In genomic region chr19:5460465-5460911, GRCm38 (mm10) we compare ENCODE assay signal across 8 mouse cellular contexts. TPM values are rescaled to one million over a fixed set of nuclear protein-coding genes. Genes with fewer than 3 reads are reported as not detected.
DNase-seq lines count a peak whose midpoint lies in the region; ATAC-seq lines count a peak whose summit lies in the region.

Fibp (plus strand) TSS chr19:5460615.

- peaks cover 14% of the 10 kb centered on the region for H3K4me1 ChIP-seq in hindbrain, embryonic 11.5 days (replicated peaks; ENCODE audit: control insufficient read depth, insufficient read depth, low read length)

- H3K9ac ChIP-seq in hindbrain, embryonic 11.5 days (ENCODE audit: low read depth, low read length): peak within 1 kb of the TSS; percentile 78

- no peaks in the 10 kb centered on the region; the same call in 1 of the 2 replicates for H3K27me3 ChIP-seq in hindbrain, embryonic 11.5 days (ENCODE audit: control insufficient read depth, insufficient read depth, low read length)

- peak; percentile 34; the same call in 1 of the 2 replicates for ATAC-seq in hindbrain, embryonic 11.5 days (ENCODE audit: low FRiP score)

- under 1% methylated on average over 31 of the region's 32 CpGs for WGBS in hindbrain, embryonic 11.5 days

- peak within 1 kb of the TSS; percentile 80 for H3K4me3 ChIP-seq in hindbrain, embryonic 11.5 days (ENCODE audit: low read depth, low read length)

- peak within 1 kb of the TSS; percentile 42 for H3K27ac ChIP-seq in hindbrain, embryonic 11.5 days (ENCODE audit: low read depth, low read length)

- H3K9me3 ChIP-seq in hindbrain, embryonic 11.5 days (ENCODE audit: control insufficient read depth, low read length): no peaks in the 10 kb centered on the region

- peak; percentile 85 for DNase-seq in MN1 (ENCODE audit: low spot score)
- peak; percentile 86 for DNase-seq in cerebellum, adult 9-10 months
- DNase-seq in frontal cortex, adult 2 months (ENCODE audit: extremely low spot score in 1 of 2, low spot score in 1 of 2): peak; percentile 60 to 91
- peak; percentile 94 for DNase-seq in hindbrain, embryonic 11.5 days (ENCODE audit: low spot score)
- DNase-seq in layer of hippocampus, postnatal 10 days (ENCODE audit: low spot score in 2 of 2): peak; percentile 92 to 93
- peak; percentile 87 for DNase-seq in lung, postnatal 14 days
- DNase-seq in retina, adult 2 months (ENCODE audit: low read depth, low spot score): peak; percentile 72
- peak; percentile 75 to 81 for DNase-seq in thymus, postnatal 36 days

- no peaks in the 10 kb centered on the region for H3K36me3 ChIP-seq in hindbrain, embryonic 11.5 days (ENCODE audit: control insufficient read depth, insufficient read depth, low read length)

- H3K4me2 ChIP-seq in hindbrain, embryonic 11.5 days (replicated peaks; ENCODE audit: low read depth, low read length): peak within 1 kb of the TSS; percentile 91

RNA-seq across cellular contexts. Expression of gene Fibp, which starts in this region (rescaled TPM):
- 130 and 142 TPM in 2 replicates for polyA plus RNA-seq in frontal cortex, adult 2 months (2012; rRNA removed)
- polyA plus RNA-seq in hindbrain, embryonic 11.5 days (2014; fragmentation: Nextera tagmentation; extraction: Ambion mirVana): 103 and 119 TPM in 2 replicates
- 100 to 1,000 TPM in 1 of 2 experiments, 10 to 100 TPM in 1; 83.7 to 108 TPM for total RNA-seq in layer of hippocampus, postnatal 10 days (2021)

Comparison
In these comparisons a context has a peak if more than half of its experiments do, and no peak if none do; other contexts are left out.
1. Peak in every context shown above with its lines: DNase-seq, ATAC-seq, H3K4me3 ChIP-seq and H3K27ac ChIP-seq.